Mouse (Mus musculus): Measurements from ENCODE around the gene Fam102b.

The Fam102b gene

DNA sequence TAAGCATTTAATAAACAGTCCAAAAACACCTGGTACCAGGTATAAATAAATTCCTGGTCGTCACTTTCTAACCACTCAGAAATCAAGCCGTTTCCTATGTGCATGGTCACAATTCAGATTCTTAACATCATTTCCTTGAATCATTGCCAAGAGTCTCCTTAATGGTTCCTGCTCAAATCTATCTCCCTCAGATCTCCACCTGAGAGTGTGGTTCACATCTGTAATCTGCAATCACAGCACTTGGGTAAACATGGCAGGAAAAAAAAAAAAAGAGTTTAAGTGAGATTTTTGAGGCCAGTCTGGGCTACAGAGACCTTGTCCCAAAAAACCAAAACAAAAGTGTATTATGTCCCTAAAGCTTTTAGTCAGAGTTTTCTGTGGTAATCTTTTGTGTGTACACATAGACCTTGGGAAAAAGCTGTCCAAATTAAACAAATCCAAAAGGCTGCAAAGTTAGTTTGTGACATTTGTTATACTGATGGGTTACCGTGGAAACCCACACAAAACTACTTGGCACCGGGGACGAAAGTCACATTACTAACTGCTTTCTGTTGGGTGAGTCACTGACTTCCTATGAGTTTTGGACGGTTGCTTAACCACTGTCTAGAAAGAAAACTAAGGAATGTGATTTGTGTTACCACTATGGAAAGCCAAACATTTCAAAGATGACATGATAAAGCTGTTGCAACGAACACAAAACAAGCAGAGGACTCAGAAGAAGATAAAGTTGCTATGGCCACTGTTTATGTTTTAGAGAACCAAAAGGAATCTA, 16.7 kb downstream of the Fam102b start:
- DNase-seq (ENCODE audit: low read depth), result peak; percentile 22

DNA sequence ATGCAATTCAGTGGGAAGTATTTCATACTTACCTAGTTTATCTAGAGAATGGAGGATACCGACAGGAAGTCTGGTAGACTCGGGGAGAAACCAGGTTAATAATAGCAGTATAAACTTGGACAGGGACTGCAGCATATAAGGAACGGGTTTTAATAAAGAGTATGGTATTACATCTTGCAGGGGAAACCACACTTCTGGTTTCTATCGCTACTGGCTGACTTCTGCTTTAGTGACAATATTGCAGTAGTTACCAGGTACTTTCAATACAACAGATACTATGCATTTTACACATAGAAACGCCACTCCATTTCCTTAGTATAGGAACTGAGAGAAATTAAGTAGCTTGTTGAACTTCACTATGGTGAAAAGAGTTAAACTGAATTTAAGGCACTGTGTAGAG, 19.2 kb downstream of the Fam102b start:
- DNase-seq (ENCODE audit: low read depth), result no peak

DNA sequence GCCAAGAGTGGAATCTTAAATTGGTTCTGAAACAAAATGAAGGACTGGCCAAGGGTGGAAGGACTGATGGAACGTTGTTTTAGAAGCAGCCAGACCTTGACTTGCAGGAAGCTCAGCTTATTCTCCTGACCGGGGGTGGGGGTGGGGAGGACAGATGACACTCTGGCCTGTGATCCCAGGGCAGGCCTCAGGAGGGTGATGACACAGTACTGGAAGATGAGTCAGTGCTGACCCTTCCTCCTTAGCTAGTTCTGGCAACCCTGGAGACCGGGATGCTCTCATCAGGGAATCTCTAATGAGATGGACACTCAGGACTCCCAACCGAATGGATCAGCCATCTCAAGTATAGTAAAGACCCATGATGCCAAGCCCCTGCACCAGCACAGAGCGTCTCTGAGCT, 21.6 kb downstream of the Fam102b start:
- no peak for DNase-seq (ENCODE audit: low read depth)

DNA sequence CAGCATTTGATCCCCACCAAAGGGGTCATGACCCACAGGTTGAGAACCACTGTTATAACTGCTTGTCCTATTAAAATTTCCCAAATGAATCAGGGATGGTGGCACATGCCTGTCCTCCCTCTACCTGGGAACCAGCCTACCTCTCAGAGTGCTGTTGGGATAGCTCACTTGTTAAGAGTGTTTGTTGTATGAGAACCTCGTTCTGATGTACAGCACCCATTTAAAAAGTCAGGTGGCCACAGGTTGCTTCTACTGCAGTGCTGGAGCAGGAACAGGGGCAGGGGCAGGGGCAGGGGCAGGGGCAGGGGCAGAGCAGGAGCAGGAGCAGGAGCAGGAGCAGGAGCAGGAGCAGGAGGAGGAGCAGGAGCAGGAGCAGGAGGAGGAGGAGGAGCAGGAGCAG, 28.2 kb downstream of the Fam102b start:
- DNase-seq (ENCODE audit: low read depth), result no peak

DNA sequence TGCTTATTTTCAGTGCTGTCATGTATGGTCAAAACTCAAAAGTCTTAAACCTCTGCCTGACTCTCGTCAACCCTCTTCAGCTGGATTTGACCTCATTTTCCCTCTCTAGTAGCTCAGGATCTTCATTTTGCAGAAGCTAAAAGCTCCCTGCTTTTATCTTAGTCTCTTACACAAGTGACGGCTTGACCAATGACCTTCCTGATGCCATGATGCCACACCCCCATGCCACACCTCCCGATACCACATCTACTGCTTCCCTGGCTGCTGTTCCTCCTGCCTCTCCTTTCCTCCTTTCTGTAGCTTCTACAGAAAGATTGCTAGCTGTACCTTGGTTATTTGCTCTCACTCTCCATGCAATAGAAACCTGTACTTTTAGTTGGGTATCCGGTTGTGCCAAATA, 29.6 kb downstream of the Fam102b start:
- no peak for DNase-seq (ENCODE audit: low read depth)

DNA sequence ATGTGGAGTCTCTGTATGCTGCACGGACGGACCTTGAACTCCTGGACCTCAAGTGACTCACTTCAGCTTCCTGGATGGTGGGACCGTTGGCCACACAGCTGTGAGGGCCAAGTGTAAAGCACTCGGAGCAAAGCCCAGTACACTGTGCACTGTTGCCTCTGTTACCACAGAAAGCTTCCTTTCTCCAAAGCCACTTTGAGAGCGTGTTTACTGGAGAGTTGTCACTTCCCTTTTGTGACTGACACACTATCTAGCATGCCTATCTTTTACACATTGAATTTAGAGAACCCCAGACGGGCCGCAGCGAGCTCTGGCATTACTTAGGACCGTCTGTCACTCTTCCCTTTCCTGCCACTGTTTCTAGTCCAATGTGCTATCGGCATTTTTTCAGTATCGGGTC, 30.1 kb downstream of the Fam102b start:
- DNase-seq (ENCODE audit: low read depth), result no peak

DNA sequence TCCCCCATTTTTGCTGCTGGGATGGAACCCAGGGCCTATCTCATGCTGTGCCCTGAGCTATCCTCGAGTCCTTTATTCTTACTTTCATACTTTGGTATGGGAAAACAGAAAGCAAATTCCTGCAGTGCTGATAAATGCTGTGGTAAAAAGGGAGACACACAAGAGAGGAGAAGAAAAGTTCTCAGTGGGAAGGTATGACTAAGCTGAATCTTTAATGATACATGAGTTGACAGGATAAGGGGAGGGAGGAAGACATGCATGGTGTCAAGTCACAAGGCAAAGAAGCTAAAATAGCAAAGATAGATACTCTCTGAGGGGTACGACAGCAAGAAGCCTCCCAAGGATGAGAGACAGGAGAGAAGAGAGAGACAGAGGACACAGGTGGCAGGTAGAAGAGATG, 32.0 kb downstream of the Fam102b start:
- no peak for DNase-seq (ENCODE audit: low read depth)

DNA sequence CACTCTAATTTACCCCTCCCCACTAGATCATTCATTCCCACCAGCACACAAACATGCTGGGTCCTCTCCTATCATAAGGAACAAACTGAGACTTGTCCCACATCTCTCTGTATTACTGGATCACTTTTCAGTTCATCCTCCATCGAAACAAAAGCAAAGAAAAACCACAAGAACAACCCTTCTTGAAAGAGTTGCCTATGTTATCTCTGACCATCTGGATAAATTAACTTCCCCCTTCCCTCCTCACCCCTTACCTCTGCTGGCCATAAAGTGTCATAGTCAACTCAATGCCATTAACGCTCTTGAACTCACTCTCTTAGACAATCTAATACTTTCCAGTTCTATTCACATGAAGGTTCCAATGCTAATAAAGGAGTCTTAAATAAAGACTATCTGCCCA, 32.9 kb downstream of the Fam102b start:
- no peak for DNase-seq (ENCODE audit: low read depth)

DNA sequence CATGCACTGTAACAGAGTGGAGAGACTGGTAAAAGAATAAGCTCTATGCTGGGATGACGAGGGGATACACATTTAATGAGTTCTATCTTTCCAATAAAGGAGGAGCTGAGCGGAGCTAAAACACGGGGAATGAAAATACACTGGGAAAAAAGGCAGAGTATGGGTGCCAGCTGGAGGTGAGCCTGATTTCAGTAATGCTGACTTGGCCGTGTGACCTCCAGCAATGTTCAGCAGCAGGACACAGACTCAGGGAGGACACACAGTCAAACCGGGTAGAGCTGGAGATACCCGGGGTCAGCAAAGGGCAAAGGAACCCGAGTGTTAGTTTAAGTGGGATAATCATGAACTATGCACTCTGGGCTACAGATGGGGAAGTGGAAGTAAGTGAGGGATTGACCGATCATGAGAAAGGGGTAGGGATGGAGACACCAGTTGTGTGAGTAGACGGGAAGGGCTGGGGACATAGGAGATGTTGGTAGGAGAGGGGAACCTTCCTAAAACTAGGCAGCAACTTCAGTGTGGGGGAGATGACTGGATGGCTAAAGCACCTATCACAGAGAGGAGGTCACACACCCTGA, 37.3 kb downstream of the Fam102b start:
- DNase-seq (ENCODE audit: low read depth), result no peak

DNA sequence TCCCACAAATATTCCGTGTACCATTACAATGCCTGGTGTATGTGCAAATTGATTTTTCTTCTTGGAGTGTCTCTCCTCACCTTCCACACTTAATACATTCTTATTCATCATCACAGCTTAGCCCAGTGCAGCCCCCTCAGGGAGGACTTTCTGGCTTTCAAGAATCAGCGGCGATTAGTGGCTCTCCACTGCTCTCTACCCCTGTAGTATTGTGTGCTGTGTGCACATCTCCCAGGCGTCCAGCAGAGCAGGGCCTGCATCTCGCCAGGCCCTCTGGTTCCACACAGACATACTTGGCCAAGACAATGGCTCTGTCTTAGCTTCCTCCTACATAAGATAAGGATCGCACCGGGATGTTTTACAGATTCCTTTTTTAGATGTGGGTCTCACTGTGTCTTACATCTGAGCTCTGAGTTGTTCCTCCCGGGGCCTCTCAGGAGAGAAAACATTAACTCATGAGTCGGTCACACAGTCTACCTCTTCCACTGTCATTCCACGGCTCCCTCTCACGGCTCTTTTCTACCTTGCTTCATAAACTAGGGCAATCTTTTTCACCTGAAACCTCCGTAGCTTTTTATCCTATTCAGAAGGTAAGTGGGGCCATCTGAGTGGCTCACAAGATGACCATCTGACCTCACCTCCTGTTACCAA, 40.3 kb downstream of the Fam102b start:
- no peak for DNase-seq (ENCODE audit: low read depth)

DNA sequence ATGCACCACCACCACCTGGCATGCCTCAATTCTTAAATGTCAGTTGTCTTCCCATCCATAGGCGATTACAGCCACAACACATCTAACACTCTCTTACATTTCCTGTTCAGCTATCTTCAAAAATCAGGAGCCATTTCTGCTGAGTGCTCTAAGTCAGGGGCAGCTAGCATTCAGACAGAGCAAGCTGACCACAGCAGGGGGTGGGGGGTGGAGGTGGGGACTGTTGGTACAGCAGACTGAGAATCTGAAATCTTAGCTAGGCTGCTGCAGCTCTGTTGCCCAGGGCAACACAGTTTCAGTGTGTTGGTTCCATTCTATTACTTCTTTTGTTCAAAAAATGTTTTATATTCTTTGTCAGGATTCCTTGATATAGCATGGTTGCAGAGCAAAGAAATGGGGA, 40.9 kb downstream of the Fam102b start:
- DNase-seq (ENCODE audit: low read depth), result no peak

DNA sequence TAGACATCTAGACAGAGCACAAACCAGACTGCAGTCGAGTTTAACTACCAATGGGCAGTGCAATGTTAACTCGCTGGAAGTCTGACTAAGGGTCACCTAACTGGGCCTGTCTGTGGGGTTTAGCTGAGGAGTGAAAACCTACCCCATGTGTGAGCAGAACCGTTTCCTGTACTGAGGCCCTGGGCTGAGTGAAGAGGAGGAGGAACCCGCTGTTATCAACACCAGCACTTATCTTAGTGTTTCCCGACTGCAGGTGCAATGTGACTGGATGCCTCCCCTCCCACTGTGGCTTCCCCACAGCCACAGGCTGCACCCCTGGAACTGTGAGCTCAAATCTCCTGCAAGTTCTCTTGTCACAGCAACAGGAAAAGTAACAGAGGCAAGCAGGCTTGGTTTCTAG, 43.4 kb downstream of the Fam102b start:
- no peak for DNase-seq (ENCODE audit: low read depth)

DNA sequence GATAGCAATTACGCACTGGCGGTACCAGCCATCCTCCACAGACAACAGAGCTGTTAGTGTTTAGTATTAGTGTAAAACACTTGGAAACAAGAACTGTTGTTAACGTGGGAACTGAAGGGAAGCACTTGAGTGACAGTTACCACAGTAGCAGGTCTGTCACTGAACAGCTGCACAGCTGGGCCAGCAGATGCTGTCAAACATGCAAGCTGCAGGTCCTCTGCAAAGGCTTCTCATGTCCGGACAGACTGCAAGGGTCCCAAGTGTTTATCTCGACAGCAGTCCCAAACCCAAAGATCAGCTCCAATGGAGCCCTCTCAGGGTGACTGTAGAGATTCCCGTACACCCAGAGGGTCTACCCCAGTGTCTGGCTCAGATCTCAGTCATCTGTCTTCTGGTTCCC, 45.5 kb downstream of the Fam102b start:
- no peak for DNase-seq (ENCODE audit: low read depth)

DNA sequence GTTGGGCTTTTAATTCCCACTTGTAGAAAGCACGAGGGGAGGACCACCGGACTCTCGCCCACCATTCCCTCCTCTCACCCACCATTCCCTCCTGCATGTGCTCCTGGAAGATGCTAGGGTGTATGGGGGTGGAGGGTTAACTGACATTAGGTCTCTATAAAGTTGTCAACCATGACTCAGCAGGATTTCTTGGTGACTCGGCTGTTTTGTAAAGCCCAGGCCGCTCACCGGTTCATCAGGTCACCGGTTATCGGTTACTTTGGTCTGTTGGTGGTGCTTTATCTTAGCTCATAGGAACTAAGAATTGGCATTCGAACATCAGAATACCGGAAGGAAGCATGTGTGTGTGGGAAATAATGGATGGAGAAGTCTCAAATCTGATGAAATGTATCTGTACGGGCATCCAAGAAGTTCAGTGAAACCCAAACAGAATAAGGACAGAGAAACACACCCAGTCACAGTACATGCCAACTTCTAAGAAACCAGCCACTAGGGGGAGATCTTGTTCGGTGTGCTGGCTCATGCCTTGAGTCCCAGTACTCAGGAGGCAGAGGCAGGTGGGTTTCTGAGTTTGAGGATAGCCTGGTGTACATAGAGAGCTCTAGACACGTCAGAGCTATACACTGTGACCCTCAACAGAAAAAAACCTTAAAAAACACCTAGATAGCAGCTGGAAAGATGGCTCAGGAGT, 49.9 kb downstream of the Fam102b start:
- peak; percentile 64 for DNase-seq (ENCODE audit: low read depth)

DNA sequence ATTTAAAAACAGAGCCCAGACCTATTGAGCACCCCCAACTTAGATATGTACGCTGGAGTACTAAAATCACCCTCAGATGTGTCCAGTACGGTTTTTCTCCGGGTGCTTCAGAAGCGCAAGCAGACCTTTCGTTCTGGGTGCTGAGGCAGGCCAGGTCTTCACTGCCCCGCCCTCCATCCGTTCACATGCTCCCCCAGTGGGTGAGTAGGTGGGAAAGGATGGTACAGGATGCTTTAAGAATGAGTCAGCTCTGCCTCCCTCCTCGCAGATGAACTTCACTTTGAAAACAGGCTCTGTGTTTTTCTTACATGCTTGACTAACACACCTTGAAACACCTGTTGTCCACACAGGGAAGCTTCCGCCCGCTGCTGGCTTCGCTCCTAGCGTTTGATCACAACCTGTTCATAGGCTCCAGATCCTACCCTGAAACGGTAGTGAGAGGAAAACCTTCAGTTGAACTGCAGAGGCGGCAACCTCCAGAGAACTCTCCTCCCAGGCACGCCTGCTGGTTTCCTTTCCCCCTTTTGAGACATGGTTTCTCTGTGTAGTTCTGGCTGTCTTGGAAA, 52.4 kb downstream of the Fam102b start:
- no peak for DNase-seq (ENCODE audit: low read depth)

DNA sequence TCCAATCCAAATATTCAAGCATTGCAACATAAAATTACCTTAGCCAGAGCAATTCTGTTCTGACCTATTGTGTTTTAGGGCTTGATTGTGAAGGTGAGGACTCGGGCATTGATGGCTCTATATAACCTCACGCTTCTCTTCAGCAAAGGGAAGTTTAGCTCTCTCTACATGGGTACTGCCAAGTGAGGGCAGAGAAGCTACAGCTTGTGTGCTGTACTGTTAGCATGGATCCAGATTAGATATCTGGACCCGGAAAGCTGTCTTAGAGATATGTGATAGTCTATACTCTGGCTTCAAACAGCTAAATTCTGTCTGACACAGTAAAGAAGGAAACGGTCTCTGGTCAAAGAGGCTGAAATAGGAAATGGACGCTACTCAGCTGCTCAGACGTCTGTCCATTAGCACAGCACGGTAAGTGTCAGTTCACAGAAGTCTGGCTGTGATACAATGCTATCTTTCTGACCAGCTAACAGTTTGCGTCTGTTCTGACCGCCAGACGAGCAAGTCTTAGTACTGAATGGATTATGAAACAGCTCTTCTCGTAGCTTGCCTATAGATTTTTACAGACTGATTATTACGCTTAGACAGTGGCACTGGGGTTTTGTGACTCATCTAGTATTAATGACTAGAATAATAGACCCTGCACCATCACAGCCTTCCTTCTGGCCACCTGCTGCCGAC, 53.3 kb downstream of the Fam102b start:
- DNase-seq (ENCODE audit: low read depth), result no peak

DNA sequence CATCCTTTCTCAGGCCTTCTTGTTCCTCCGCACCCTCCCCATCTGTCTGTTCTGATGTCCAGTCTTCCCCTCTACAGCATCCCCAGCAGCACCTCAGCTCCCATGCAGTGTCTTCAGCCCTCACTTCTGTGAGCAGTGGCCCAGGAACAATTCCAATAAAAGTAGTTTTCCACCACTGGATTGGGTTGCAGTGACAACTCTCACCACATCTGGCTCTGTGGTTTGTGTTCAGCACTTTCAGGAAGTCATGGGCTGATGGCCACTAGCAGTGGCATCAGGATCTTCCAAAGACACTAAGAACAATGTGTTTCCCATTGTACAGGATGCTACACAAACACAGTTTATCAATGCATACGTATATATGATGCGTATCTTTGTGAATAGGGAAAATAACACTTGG, 61.4 kb downstream of the Fam102b start:
- DNase-seq (ENCODE audit: low read depth), result no peak

DNA sequence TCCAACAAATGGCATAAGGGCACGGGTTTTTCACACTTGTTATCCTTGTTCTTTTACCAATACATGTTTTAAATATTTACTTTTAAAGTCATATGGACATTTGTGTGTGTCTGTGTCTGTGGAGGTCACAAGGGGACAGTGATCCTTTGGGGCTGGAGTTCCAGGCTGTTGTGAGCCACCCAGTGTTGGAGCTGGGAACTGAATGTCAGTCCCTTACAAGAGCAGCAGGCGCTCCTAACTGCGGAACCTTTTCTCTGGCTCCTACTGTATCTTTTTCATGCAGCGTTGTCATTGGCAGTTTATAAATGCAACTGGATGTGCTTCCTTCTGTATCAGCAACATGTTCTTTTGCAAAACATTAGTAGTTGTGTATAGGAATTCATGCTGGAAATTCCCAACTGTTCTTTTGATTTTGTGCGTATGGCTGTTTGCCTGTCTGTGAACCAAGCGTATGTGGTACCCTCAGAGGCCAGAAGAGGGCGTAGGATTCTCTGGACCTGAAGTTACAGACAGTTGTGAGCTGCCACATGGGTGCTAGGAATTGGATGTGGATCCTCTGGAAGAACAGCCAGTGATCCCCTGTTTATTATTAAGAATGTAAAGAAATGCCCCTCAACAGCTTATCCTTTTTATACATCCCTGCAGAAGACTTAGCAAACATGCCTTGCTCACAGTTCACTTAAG, 62.9 kb downstream of the Fam102b start:
- DNase-seq (ENCODE audit: low read depth), result no peak

DNA sequence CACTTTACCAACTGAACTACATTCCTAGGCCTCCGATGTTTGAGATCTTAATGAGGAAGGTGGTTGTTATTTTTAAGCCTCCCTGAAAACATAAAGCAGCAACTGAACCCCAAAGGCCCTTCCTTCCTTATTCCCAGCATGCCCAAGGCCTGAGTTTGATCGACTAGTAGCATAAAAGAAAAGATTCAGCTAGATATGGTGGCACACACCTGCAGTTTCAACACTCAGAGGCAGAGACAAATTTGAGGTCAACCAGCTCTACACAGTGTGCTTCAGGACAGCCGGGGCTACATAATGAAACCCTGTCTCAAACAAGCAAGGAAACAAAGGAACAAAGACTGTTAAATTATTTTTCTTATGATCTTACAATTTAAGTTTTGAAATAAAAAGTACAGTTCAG, 63.6 kb downstream of the Fam102b start:
- no peak for DNase-seq (ENCODE audit: low read depth)

DNA sequence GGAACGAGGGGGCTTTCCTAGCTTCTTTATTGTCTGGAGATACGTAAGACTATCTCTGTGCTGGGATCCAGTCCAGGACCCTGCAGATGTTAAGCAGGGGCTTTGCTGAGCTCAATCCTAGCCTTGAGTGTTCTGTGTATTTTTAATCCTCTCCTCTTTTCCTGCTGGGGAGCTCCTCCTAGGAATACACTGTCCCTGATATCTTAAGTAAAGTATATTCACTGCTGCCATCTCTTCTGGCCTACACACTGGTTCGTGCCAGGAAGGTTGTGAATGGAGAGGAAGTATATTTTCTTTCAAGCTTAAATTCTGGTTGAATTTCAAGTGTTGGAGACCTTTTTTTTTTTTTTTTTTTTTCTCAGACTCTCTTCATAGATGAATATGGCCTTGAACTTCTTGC, 64.1 kb downstream of the Fam102b start:
- no peak for DNase-seq (ENCODE audit: low read depth)

DNA sequence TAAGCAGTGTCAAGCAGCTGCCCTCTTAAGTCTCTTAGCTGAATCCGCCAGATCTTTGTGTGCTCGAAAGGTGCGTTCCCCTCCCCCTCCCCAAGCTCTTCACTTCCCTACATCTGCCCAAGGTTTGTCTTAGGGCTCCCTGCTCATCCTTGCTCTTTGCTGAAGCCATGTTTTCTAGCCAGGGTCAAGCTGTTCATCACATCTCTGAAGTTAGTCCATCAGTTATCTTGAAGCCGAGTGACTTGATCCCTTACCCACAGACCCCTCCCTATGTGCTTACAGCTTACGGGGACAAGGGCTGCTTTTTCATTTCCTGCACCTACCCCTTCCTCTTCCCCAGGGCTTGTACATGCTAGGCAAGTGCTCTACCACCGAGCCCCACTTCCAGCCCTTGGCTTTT, 65.8 kb downstream of the Fam102b start:
- peak; percentile 59 for DNase-seq (ENCODE audit: low read depth)

DNA sequence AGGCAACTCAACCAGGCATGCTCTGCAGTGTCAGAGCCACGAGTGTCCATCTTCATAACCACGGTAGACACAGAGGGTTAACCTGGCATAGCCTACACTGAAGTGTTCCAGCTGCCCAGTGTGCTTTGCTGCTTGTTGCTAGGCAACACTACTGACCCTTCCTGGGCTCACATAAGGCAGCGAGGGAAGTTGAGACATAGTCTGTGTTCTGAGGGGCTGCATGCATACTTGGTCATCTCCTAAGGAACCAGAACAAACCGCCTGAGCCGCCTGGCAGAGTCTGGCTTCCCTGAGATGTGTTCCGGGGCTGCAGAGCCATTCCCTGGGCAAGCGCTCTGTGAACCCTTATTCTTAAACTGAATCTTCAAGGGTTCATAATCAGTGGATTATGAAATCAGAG, 66.2 kb downstream of the Fam102b start:
- no peak for DNase-seq (ENCODE audit: low read depth)
